Mouse (Mus musculus) gastrocnemius, postnatal 14 days (tissue): ENCODE results near the gene Txndc16. TPM values are rescaled to one million over a fixed set of nuclear protein-coding genes. Genes with fewer than 3 reads are reported as not detected.

Source experiments
- DNase-seq: peaks from one replicate; pipeline ENCODE4 v3.0.0; 2021; ENCODE audit warnings: mixed read lengths
- intact Hi-C: fragments of 180-260 bp; cut with DNase I; formaldehyde crosslinking; loops from one replicate; pipeline ENCODE4 v1.15.1; 2025; ENCODE audit warnings: low total_unique reads
- total RNA-seq, 2 experiments: library from RNA; stranded (reverse); gene quantifications; 2 replicates each; pipeline ENCODE4 v1.2.3; 2021

Gene Txndc16
- total RNA-seq, 2 experiments from 2014 or later, result 7.6 to 8.2 TPM

- intact Hi-C loops, result no loop called here
- DNase-seq, result no peak
Observed at GRCm38 (mm10) chr14:45172260-45172659, 47.9 kb downstream of the Txndc16 start.

DNA sequence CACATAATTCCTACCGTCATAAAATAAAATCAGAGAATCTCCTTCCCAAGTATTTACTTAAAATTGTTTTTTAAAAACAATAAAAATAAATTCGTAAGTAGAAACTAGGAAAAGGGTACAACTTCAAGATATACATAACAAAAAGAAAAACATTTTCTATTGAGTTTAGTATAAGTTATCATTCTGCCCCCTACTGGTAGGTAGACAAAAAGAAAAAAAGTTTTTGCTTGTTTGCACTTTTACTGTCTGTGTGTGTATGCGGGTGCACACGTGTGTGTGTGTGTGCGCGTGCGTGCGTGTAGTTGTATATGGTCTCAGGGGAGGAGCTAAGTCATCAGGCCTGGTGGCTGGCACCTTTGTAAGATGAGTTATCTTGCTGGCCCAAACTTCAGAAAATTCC, 52.8 kb downstream of the Txndc16 start:
- intact Hi-C loops, result no loop called here
- DNase-seq, result no peak

DNA sequence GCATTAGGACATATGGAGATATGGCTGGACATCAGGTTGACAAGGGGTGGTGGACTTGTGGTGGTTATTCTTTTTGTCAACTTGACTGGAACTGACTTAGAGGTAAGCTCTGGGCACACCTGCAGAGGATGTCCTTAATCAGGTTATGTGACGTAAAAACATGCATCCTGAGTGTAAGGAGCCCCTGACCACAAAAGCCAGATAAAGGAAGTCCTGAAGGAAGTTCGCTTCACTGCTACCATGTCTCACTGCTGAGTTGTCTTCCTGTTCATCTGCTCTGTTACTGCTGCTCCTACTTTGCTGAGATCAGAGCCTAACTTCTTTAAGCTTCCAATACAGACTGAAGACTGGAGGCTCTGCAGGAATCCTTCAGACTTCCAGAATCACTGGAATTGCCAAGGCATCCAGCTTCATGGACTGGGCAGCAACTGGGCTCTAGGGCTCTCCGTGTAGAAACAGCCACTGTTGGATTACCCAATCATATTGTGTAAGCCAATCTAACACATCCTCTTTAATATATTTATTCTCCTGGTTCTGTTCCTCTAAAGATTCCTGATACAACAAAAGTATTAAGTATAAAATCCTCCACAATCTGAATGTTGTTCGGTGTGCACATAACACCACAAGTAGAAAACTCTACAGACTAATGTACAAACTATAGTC, 64.5 kb downstream of the Txndc16 start:
- DNase-seq, result no peak
- intact Hi-C loops, result no loop called here

DNA sequence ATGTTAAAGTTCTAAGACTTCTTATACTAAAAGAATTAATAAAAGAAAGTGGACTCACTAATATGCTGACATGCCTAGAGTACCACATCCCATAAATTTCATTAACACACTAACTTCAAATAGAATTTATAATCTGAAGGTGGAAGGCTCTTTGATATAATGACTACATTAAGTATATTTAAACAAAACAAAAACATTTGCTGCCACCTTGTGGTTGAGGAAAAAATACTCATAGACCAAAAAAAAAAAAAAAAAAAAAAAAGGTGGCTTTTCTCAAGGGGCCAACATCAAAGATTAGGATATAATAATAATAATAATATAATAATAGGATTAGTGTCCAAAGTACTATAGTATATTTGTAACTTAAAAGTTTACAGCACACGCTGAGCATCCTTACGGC, 66.9 kb downstream of the Txndc16 start:
- DNase-seq, result no peak
- intact Hi-C loops, result no loop called here

- DNase-seq, result no peak
- intact Hi-C loops, result loop anchor here (2.0 kb wide), 1 partner anchor 162 kb away; no protein-coding TSS in a partner anchor
Observed at GRCm38 (mm10) chr14:45142511-45142910, 77.6 kb downstream of the Txndc16 start.

DNA sequence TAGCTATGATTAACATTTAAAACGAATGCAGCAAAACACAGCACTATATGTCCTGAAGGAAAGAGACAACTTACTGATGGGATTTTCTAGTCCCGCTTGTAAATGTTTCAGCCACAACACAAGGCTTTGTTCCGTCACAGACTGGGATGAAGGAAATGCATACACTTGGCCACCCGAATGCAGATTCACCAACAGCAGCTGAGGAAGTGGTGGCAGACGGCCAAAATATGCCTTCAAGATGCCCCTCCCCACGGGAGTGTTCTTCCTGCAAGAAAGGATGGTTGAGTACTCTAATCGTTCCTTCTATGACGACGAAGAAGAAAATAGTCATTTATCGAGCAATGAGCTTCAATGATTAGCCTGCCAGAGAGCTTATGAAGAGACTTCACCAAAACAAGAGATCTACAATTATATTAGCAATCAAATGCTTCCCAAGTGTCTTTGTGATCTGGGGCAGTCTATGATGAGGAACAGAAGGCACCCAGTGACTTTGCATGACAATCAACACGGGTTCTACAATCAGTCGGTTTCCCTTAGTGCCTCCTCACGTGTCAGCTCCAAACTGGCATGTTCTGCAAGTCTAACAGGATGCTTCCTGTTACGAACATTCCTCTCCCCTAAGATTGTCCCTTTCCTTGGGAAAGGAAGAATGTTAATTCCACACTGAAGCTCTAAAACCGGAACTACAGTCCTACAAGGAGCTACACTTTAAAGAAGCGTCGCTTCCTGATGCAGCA, 79.6 kb downstream of the Txndc16 start:
- DNase-seq, result no peak
- intact Hi-C loops, result no loop called here

GRCm38 (mm10) chr14:45135961-45136360, 84.2 kb downstream of the Txndc16 start:
- no peak for DNase-seq
- intact Hi-C loops, result no loop called here

DNA sequence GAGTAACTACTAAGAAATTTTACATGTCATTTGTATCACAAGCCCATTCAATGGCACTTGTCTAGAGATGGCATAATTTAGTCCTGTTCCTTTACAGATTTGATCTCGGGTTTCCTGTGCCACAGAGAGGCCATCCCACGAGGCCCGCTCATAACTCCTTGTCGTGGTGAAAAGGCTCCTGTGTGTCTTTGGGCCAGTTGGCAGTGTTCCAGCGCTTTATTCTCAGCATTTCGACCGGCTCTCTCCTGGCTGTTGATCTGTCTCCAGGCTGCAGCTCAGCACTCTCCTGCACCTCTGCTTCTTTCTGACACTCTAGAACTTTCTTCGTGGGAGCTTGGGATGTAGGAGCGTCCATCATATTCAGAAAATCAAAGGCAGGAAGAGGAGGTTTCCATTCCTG, 84.6 kb downstream of the Txndc16 start:
- intact Hi-C loops, result no loop called here
- no peak for DNase-seq

DNA sequence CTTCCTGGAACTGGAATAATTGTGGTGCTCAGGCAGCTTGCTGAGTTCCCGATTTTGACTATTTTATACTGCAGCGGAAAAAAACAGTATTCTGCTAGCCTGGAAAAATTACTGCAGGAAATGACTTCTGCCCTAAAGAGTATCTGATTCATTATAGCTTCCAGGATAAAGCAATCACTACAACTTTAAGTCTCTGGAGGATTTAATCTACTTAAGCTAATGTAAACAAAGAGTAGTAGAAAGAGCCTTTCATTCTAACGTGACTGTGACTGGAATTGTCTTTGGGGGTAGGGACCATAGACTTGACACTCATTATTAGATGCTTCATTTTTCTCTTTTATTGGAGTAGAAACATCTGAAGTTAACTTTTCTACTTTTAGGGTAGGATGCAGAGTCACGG, 101.8 kb downstream of the Txndc16 start:
- intact Hi-C loops, result no loop called here
- DNase-seq, result no peak

- DNase-seq, result no peak
- intact Hi-C loops, result no loop called here
Observed at GRCm38 (mm10) chr14:45102201-45102600, 117.9 kb downstream of the Txndc16 start.

DNA sequence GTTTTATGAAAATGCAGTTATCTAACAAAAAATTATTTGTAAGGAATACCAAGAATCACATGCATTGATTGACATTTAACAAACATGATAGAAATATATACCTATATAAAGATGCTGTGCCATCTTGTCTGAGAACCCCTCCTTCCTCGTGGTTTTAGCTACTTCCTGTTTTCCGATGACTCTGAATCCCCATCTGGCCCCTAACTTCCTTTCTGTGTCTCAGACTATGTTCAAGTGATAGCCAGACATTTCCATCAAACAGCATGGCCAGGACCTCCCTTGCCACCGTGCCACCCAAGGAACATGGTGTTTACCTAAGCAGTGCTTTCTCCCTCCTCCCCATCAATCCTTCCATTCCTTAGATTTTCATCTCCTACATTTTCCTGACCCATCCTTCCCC, 127.8 kb downstream of the Txndc16 start:
- no peak for DNase-seq
- intact Hi-C loops, result no loop called here

GRCm38 (mm10) chr14:45090011-45090410, 130.1 kb downstream of the Txndc16 start:
- DNase-seq, result no peak
- intact Hi-C loops, result no loop called here

GRCm38 (mm10) chr14:45085651-45086425, 134.3 kb downstream of the Txndc16 start:
- DNase-seq, result no peak
- intact Hi-C loops, result no loop called here

DNA sequence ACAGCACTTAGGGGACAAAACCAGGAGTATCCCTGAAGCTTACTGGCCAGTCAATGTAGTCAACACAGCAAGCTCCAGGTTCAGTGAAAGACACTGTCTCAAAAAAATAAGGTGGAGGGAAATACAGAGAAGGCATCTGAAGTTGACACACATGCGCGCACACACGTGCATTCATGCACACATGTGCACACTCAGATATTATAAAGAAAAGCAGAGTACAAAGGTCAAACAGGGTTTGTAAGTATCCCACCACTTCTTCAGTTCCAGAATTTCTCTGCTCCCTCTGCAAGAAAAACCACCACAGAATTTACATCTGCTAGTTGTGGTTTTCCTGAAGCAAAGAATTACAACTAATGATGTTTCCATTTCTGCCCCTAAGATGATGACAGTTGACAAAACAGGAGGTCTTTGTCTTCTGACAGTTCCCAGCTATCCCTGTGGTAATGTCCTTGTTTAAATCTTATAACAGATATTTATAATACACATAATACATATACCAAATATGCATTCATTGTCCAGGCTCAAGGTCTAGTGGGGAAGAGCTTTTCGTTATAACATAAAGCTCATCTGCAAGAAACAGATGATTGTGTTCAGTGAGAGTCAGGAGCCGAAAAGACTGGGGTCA, 135.4 kb downstream of the Txndc16 start:
- no peak for DNase-seq
- intact Hi-C loops, result no loop called here

DNA sequence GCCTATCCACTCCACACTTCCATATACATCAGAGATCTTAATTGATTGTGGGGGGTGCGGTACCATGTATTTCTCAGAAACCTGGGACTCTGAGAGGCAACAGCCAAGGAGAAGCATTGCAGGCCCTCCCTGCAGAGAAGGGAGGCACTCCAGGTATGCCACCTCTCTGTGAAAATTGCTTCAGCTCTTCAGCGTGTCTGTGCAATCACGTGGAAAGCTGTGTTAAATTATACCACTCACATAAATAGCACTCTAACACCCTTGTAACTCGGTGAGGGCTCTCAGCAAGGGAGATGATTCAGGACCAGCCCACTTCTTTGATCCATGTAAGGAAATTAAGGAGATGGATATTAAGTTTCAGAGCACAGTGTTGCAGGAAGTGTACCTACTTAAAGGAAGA, 136.6 kb downstream of the Txndc16 start:
- no peak for DNase-seq
- intact Hi-C loops, result no loop called here

Other genes with a start within 250 kb of the Txndc16 start
- gene Ptger2, start 232.1 kb downstream of the Txndc16 start, total RNA-seq, result under 1 TPM; 0.18 to 0.27 TPM
- 1 to 10 TPM; 1.7 to 2.1 TPM for gene Gpr137c, start 611 bp downstream of the Txndc16 start, total RNA-seq
- gene Ero1l, start 98.4 kb upstream of the Txndc16 start, total RNA-seq, result 1 to 10 TPM; 6.2 to 7.9 TPM
- 100 to 1,000 TPM in 1 of 2 experiments, 10 to 100 TPM in 1; 98.2 to 104 TPM for gene Psmc6, start 109.5 kb upstream of the Txndc16 start, total RNA-seq
- 10 to 100 TPM; 43.7 to 44.8 TPM for gene Styx, start 130.8 kb upstream of the Txndc16 start, total RNA-seq
- gene Gnpnat1, start 184.6 kb upstream of the Txndc16 start, total RNA-seq, result 10 to 100 TPM in 1 of 2 experiments, 1 to 10 TPM in 1; 9.5 to 12.3 TPM